Mouse (Mus musculus): ENCODE measurements around the gene Nr2e3. TPM values are rescaled to one million over a fixed set of nuclear protein-coding genes. Genes with fewer than 3 reads are reported as not detected.

Nr2e3 gene
- polyA plus RNA-seq, 1 experiment from 2014 or later: not detected

DNA sequence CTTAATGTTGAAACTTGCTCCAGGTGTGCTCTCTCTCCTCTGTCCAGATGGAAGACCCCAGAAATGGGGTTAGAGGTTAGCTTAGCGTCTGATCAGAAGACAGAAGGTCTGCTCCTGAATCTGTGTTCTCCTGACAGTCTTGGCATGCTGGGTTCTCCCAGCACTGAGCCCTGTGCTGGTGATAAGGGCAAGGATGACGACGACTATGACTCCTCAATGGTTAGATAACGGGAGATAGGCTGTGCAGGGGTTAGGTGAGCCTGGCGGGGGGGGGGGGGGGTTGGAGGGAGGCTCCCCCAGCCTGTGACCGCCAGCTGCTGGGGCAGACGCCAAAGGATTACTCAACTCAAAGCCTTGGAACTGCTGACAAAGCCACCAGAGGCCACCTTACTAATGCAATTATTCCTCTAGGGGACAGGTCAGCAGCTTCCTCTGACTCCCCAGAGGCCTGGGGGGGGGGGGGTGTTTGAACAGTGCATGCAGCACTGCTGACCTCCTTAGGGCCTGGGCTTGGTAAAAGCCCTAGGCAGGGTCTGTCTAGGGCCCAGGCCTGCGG, 7.9 kb downstream of the Nr2e3 start:
- WGBS: 61% methylated on average over 6 of the region's 8 CpGs
- no peaks in the 10 kb centered on the region for H3K9me3 ChIP-seq (ENCODE audit: control insufficient read depth, low read length)

DNA sequence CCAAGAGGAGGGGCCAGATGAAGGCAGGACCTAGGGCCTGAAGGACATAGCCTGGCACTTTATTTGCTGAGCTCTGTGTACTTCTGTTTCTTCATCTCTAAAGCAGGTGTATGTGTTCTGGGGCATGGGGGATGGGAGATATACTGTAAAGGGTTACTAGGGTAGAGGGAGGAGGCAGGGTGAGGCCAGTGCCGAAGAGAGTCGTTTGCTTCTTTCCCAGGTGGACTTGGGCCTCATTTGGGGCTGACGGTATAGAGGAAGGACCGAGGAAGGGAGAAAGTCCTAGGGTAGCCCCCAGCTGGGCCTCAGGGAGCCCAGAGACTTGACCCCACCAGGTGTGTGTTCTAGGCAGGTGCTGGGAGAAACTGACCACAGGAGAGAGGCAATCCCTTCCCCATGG, 8.5 kb downstream of the Nr2e3 start:
- DNase-seq (ENCODE audit: low spot score) (no peak), ATAC-seq (ENCODE audit: low FRiP score) (no peak)
- Histone ChIP-seq H3K27me3 (ENCODE audit: control insufficient read depth, insufficient read depth, low read length) (no peaks in the 10 kb centered on the region), H3K4me2 (replicated peaks) (no peak overlapping the region), H3K4me3 (replicated peaks; ENCODE audit: low read length) (no peak overlapping the region), H3K4me1 (replicated peaks; ENCODE audit: control insufficient read depth, insufficient read depth, low read length) (no peaks in the 10 kb centered on the region), H3K36me3 (replicated peaks; ENCODE audit: control insufficient read depth, insufficient read depth) (no peaks in the 10 kb centered on the region), H3K27ac (no peak overlapping the region), H3K9me3 (ENCODE audit: control insufficient read depth, low read length) (no peaks in the 10 kb centered on the region), H3K9ac (no peak overlapping the region)
- WGBS: 90% methylated on average over 4 of the region's 4 CpGs

More for the DNA sequence above, 7.9 kb downstream of the Nr2e3 start:
- no peak overlapping the region for H3K4me2 ChIP-seq (replicated peaks)
- no peak overlapping the region for H3K9ac ChIP-seq
- no peaks in the 10 kb centered on the region for H3K4me1 ChIP-seq (replicated peaks; ENCODE audit: control insufficient read depth, insufficient read depth, low read length)
- no peaks in the 10 kb centered on the region for H3K36me3 ChIP-seq (replicated peaks; ENCODE audit: control insufficient read depth, insufficient read depth)
- no peaks in the 10 kb centered on the region for H3K27me3 ChIP-seq (ENCODE audit: control insufficient read depth, insufficient read depth, low read length)
- no peak overlapping the region for H3K4me3 ChIP-seq (replicated peaks; ENCODE audit: low read length)
- no peak overlapping the region for H3K27ac ChIP-seq
- DNase-seq (ENCODE audit: low spot score) (no peak), ATAC-seq (ENCODE audit: low FRiP score) (no peak)

DNA sequence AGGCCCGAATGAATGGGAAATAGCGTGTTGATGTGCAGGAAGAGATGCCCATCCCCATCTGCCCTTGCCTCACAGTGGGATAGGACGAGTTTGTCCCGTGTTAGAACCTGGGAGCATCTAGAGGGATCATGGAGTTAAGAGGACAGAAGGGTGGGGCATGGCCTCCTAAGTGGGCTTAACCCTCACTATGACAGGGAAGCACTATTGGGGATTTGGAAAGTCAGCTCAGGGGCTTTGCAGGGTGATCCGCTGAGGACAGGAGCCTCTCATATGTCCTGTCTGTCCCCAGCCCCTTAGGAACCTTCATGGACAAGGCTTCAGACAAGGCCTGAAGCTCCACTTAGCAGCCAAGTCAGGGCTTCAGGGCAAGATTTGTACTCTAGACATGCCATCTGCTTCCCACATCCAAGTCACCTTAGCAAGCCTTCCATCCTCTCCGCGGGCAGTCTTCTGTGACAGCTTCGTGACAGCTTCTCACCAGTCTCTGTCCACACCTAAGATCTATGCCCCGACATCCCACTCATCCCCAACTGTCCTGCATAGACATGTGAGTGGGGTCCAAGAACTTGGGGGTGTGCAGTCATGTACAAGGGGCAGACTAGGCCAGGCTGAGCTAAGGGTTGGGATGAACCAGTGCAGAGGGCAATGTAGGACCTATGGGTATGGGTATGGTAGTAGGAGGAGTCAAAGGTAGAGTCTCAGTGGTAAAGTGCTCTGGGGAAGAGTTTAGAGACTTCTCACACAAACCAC, 9.3 kb downstream of the Nr2e3 start:
- no peaks in the 10 kb centered on the region for H3K4me1 ChIP-seq (replicated peaks; ENCODE audit: control insufficient read depth, insufficient read depth, low read length)
- no peak for ATAC-seq (ENCODE audit: low FRiP score)
- H3K9ac ChIP-seq: no peak overlapping the region
- H3K27me3 ChIP-seq (ENCODE audit: control insufficient read depth, insufficient read depth, low read length): no peaks in the 10 kb centered on the region
- no peak overlapping the region for H3K4me2 ChIP-seq (replicated peaks)
- no peak overlapping the region for H3K27ac ChIP-seq
- H3K4me3 ChIP-seq (replicated peaks; ENCODE audit: low read length): no peak overlapping the region
- 91% methylated on average over 9 of the region's 9 CpGs for WGBS
- H3K9me3 ChIP-seq (ENCODE audit: control insufficient read depth, low read length): no peaks in the 10 kb centered on the region
- DNase-seq (ENCODE audit: low spot score): no peak
- H3K36me3 ChIP-seq (replicated peaks; ENCODE audit: control insufficient read depth, insufficient read depth): no peaks in the 10 kb centered on the region

DNA sequence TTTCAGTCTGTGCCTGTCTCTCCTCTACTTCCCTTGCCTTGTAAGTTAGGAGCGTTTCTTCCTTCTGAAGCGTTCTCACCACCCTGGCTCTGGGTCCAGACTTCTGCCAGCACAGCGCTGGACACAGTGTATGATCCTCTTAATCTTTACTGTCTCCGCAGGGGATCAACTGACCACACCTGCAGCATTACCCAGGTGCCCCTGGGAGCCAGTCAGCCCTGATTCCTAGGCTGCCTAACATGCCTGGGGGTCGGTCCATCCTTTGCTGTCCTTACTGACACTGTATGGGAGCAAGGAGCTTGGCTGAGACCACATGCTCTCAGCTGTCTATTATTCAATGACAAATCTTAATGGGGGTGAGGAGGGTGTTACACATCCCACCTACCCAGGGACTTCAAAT, 10.5 kb downstream of the Nr2e3 start:
- Histone ChIP-seq H3K4me3 (replicated peaks; ENCODE audit: low read length) (no peak overlapping the region), H3K9ac (no peak overlapping the region), H3K4me2 (replicated peaks) (no peak overlapping the region), H3K27ac (no peak overlapping the region), H3K36me3 (replicated peaks; ENCODE audit: control insufficient read depth, insufficient read depth) (no peaks in the 10 kb centered on the region), H3K9me3 (ENCODE audit: control insufficient read depth, low read length) (no peaks in the 10 kb centered on the region), H3K27me3 (ENCODE audit: control insufficient read depth, insufficient read depth, low read length) (no peaks in the 10 kb centered on the region), H3K4me1 (replicated peaks; ENCODE audit: control insufficient read depth, insufficient read depth, low read length) (no peaks in the 10 kb centered on the region)
- ATAC-seq (ENCODE audit: low FRiP score) (no peak), DNase-seq (ENCODE audit: low spot score) (no peak)
- WGBS: 95% methylated on average over 5 of the region's 5 CpGs

DNA sequence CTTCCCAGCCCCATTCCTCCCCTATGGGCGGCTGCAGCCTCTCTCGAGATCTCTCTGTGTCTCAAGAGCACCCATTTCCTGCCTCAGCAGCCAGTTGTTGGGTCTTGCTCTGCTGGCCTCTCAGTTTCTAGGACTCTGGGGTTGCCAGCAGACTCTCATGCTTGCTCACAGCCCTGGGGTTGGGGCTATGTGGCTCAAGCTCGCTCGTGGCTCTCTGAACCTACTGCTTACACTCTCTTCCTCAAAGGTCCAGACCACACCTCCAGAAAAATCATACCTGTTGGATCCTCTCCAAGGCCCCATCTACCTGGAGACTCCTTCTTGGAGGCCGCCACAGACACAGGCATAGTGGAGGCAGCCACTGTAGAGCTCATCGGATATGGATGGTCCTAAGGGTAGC, 10.9 kb downstream of the Nr2e3 start:
- no peak for ATAC-seq (ENCODE audit: low FRiP score)
- Histone ChIP-seq H3K36me3 (replicated peaks; ENCODE audit: control insufficient read depth, insufficient read depth) (no peaks in the 10 kb centered on the region), H3K4me1 (replicated peaks; ENCODE audit: control insufficient read depth, insufficient read depth, low read length) (no peaks in the 10 kb centered on the region), H3K4me2 (replicated peaks) (no peak overlapping the region), H3K4me3 (replicated peaks; ENCODE audit: low read length) (no peak overlapping the region), H3K27ac (no peak overlapping the region), H3K9ac (no peak overlapping the region), H3K9me3 (ENCODE audit: control insufficient read depth, low read length) (no peaks in the 10 kb centered on the region), H3K27me3 (ENCODE audit: control insufficient read depth, insufficient read depth, low read length) (no peaks in the 10 kb centered on the region)
- DNase-seq (ENCODE audit: low spot score): no peak
- WGBS: 89% methylated on average over 6 of the region's 6 CpGs

DNA sequence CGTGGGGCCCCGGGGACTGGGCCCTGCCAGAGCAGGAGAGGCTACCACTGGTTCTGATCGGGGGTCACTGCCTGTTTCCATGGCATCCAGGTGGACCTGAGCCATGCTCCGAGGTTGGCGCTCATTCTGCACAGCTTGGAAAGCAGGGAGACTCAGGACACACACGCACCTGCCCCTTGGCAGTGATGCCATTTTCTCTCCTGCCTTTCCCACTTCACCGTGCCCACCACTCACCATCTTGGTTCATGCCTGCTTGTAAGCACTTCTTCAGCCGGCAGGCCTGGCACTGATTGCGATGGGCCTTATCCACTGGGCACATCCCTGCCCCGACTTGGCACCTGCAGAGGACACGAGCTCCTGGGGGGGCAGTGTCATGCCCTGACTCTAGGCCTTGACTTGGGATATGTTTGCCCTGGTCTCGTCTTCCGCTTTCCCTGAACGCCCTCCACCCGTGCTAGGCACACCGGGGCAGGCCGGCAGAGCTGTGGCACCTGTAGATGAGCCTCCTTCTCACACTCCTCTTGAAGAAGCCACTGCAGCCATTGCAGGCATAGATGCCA, 11.7 kb downstream of the Nr2e3 start:
- 88% methylated on average over 17 of the region's 17 CpGs for WGBS
- no peak for DNase-seq (ENCODE audit: low spot score)
- H3K4me3 ChIP-seq (replicated peaks; ENCODE audit: low read length): no peak overlapping the region
- H3K27me3 ChIP-seq (ENCODE audit: control insufficient read depth, insufficient read depth, low read length): no peaks in the 10 kb centered on the region
- H3K9me3 ChIP-seq (ENCODE audit: control insufficient read depth, low read length): no peaks in the 10 kb centered on the region
- no peak overlapping the region for H3K4me2 ChIP-seq (replicated peaks)
- H3K9ac ChIP-seq: no peak overlapping the region
- no peaks in the 10 kb centered on the region for H3K36me3 ChIP-seq (replicated peaks; ENCODE audit: control insufficient read depth, insufficient read depth)
- ATAC-seq (ENCODE audit: low FRiP score): no peak
- H3K4me1 ChIP-seq (replicated peaks; ENCODE audit: control insufficient read depth, insufficient read depth, low read length): no peaks in the 10 kb centered on the region
- H3K27ac ChIP-seq: no peak overlapping the region

DNA sequence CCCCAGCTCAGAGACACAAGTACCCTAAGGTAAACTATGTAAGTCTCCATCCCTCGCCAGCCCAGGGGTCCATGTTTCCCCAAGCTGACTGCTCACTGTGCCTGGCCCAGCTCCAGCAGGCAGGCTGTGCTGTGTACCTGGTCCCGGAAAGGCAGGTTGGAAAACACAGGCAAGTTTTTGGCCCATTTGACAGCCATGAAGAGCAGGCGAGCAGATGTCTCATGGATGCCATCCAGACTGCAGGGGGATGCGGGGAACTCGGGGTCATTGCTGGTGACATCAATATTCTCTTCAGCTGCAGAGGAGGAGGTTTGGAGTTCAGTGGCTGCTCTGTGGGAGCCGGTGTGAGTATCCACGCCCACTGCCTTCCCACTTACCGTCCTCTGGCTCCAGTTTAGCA, 12.2 kb downstream of the Nr2e3 start:
- 64% methylated on average over 8 of the region's 8 CpGs for WGBS
- Histone ChIP-seq H3K9me3 (ENCODE audit: control insufficient read depth, low read length) (no peaks in the 10 kb centered on the region), H3K4me2 (replicated peaks) (no peak overlapping the region), H3K9ac (no peak overlapping the region), H3K27ac (no peak overlapping the region), H3K27me3 (ENCODE audit: control insufficient read depth, insufficient read depth, low read length) (no peaks in the 10 kb centered on the region), H3K36me3 (replicated peaks; ENCODE audit: control insufficient read depth, insufficient read depth) (no peaks in the 10 kb centered on the region), H3K4me1 (replicated peaks; ENCODE audit: control insufficient read depth, insufficient read depth, low read length) (no peaks in the 10 kb centered on the region), H3K4me3 (replicated peaks; ENCODE audit: low read length) (no peak overlapping the region)
- DNase-seq (ENCODE audit: low spot score): no peak
- no peak for ATAC-seq (ENCODE audit: low FRiP score)

DNA sequence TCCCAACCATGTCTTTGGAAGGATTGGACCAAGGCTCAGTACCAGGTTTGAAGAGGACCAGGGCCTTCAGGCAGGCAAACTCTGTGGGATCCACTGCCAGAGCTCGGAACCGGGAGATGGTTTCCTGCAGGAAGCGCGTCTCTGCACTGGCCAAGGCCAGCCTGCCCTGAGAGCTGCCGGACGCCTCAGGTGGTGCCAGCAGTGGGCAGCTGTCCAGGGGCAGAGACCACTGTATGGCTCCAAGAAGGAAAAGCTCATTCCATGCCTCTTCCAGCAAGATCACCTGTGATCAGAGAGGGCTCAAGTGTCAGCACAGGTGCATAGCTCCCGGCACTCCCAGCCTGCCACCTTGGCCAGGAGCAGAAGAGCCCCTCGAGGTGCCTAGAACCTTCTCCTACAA, 13.2 kb downstream of the Nr2e3 start:
- Histone ChIP-seq H3K27ac (no peak overlapping the region), H3K36me3 (replicated peaks; ENCODE audit: control insufficient read depth, insufficient read depth) (no peaks in the 10 kb centered on the region), H3K9me3 (ENCODE audit: control insufficient read depth, low read length) (no peaks in the 10 kb centered on the region), H3K4me1 (replicated peaks; ENCODE audit: control insufficient read depth, insufficient read depth, low read length) (no peaks in the 10 kb centered on the region), H3K9ac (no peak overlapping the region), H3K4me2 (replicated peaks) (no peak overlapping the region), H3K4me3 (replicated peaks; ENCODE audit: low read length) (no peak overlapping the region), H3K27me3 (ENCODE audit: control insufficient read depth, insufficient read depth, low read length) (no peaks in the 10 kb centered on the region)
- DNase-seq (ENCODE audit: low spot score) (no peak), ATAC-seq (ENCODE audit: low FRiP score) (no peak)
- WGBS: 87% methylated on average over 8 of the region's 8 CpGs

DNA sequence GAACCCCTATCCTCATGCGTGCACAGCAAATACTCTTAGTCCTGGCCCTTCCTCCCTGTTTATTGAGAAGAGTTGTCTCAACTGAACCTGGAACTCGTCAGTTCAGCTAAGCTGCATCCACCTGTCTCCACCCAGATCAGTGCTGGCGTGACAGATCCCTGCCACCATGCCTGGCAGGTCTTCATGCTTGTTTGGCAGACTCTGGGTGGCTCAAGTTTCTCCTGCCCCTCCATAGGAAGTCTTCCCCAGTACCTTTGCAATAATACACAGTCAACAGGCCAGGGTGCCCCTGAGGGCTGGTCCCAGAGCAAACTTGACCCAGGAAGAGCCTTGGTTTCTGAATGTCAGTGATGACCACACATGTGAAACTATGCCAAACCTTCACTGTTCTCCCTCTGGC, 15.2 kb downstream of the Nr2e3 start:
- H3K27me3 ChIP-seq (ENCODE audit: control insufficient read depth, insufficient read depth, low read length): no peaks in the 10 kb centered on the region
- no peak overlapping the region for H3K27ac ChIP-seq
- no peak overlapping the region for H3K9ac ChIP-seq
- DNase-seq (ENCODE audit: low spot score): no peak
- no peak for ATAC-seq (ENCODE audit: low FRiP score)
- no peak overlapping the region for H3K4me2 ChIP-seq (replicated peaks)
- H3K4me3 ChIP-seq (replicated peaks; ENCODE audit: low read length): no peak overlapping the region
- H3K9me3 ChIP-seq (ENCODE audit: control insufficient read depth, low read length): no peaks in the 10 kb centered on the region
- H3K4me1 ChIP-seq (replicated peaks; ENCODE audit: control insufficient read depth, insufficient read depth, low read length): no peaks in the 10 kb centered on the region
- WGBS: 86% methylated on average over 3 of the region's 3 CpGs
- no peaks in the 10 kb centered on the region for H3K36me3 ChIP-seq (replicated peaks; ENCODE audit: control insufficient read depth, insufficient read depth)
